Mouse (Mus musculus): ENCODE results near the gene Sh3bp5l.
A peak's percentile ranks its signal among the peaks of the same experiment; 100 is the strongest.

DNA sequence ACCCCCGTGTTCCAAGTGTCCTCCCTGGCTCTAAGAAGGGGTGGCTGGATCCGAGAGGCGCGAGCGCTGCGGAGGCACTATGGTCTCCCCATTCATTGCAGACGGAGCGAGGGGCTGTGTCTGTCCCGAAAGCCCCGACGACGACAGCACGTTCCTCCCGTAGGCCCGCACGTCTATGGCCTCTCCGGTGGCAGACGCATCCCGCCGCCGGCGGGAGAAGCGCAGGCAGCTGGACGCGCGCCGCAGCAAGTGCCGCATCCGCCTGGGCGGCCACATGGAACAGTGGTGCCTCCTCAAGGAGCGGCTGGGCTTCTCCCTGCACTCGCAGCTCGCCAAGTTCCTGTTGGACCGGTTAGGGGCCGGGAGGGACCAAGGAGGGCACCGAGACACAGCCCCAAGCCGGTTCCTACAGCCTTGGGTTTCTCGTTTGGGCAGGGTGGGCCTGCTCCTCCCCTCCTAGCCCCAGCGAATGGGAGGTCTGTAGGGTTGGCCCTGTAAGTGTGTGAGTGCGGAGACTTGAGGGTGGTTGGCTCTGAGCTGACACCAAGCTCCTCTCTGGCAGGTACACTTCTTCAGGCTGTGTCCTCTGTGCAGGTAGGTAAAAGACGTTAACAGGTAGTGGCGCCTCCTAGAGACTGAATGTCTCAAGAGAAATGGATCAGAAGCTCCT lies 23.0 kb upstream of the Sh3bp5l start:
- TF ChIP-seq CTCF (IDR thresholded peaks at IDR 0.05; ENCODE audit: low read depth) (peak; percentile 49), EP300 (optimal IDR thresholded peaks at IDR 0.05) (peak; percentile 79)
